Mouse (Mus musculus): Measurements from ENCODE around the gene Uimc1.
"Not testable (repeated sequence)": the region's sequence is repeated elsewhere in the genome, so short reads cannot be mapped to it uniquely, and the experiment has no call there.

Uimc1 gene
- long read RNA-seq, experiment 1, partial matches to known transcripts = 1 of 7 reads
- long read RNA-seq, experiment 1, other reads (novel, unspliced or antisense) = 1 of 7 reads
- long read RNA-seq, experiment 2, partial matches to known transcripts = 2 of 6 reads
- long read RNA-seq, experiment 2, other reads (novel, unspliced or antisense) = 0 of 6 reads

DNA sequence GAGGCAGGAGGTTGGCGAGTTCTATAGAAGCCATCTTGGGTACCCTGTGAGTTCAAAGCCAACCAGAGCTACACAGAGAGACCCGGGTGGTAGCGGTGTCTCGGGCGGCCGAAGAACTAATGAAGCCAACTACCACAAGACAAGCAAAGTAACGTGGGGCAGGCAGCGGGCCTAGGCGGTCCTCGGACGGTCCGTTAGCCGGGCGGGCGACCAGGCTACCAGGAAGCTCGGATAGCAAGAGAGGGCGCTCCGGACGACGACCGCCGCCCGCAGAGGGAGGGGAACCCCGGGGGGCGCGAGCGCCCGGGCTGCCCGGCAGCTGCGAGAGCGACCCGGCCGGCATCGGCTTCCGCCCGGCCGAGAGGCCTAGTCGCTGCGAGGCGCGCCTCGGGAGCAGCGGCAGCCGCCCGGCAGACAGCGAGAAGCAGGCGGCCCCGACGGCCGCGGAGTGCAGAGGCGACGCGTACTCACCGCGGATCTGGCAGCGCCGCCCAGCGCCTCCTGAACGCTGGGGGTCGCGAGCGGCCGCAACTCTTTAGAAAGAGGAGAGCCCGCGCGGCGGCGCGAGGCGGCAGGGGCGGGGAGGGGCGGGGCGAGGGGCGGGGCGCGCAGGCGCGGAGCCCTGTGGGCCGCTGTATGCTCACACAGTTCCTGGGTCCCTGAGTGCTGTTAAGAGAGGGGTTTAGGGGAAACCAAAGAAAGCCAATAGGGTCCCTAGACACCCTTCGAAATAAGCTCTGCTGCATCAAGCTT, at the start of gene Uimc1:
Gene Uimc1, minus strand, starts transcription at position 575 of the 753 bp plus-strand sequence.
- intact Hi-C loops (cut with DNase I) = no loop called here

DNA sequence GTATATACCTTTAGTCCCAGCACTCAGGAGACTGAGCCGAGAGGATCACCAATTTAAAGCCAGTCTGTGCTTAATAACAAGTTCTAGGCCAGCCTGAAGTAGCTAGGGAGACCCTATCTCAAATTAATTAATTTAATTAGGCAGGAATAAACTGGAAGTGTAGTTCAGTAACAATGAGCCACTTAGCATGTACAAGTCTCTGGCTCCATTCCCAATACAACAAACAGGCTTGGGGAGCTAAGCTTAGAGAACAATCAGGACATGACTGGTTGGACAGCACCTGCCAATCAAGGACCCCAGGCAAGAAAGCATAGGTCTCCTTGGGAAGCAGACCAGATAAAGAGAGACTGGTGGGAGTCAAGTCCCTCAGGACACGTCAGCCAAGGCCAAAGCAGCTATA, 40.2 kb upstream of the Uimc1 start:
- intact Hi-C loops (cut with DNase I) = no loop called here

DNA sequence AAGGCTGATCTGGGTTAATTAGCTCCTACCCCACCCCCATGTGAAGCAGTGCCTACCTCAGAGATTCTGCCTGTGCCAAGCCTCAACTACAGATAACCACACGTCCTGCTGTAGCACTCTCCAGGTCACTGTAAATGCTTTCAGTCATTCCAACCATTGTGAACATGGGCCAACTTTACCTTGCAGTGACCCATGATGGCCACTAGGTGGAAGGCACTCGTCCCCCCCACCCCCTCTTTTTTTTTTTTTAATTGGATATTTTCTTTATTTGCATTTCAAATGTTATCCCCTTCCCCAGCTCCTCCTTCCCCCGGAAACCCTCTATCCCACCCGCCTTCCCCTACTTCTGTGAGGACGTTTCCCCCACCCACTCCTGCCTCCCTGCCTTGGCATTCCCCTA, 35.3 kb upstream of the Uimc1 start:
- intact Hi-C loops (cut with DNase I) = loop anchor here (5.0 kb wide), 1 partner anchor 42 kb away; no protein-coding TSS in a partner anchor

DNA sequence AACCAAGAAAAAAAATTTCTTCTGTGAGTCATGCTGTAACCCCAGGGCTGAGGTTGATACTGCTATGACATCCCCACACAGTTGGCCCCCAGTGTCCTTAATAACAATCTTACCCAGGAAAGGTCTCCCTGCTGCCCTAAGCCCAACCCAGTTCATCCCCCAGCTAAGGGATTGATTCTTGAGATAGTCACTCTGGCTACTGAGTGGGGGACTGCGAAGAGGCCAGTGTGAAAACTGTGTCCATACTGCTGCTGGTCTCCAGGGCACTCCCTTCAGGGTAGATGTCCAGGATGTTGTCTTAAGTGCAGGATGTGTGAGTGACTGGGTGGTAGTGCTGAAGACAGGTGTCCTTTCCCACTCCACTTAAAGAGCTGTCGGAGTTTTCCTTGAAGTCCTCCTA, 33.3 kb upstream of the Uimc1 start, which contains the start of gene Gm17617:
Gene Gm17617, minus strand, starts transcription at position 101 of the 400 bp plus-strand sequence.
- intact Hi-C loops (cut with DNase I) = no loop called here

DNA sequence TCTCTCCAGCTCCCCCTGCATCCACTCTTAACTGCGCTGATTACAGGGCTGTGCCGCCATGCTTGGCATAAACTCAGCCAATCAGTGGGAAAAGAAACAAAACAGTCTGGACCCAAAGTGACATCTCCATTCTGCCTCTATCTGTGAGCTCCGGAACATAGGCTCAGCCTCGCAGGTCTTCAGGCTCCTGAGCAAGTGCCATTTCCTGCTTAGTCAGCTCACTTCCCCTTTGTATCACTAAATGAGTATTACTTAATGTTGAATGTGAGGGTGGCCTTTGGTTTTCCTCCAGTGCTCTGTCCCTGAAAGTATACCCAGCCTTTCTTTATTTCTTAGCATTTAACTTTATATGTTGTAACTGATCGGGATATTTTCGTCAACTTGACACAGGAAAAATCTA, 24.8 kb upstream of the Uimc1 start:
- intact Hi-C loops (cut with DNase I) = no loop called here

DNA sequence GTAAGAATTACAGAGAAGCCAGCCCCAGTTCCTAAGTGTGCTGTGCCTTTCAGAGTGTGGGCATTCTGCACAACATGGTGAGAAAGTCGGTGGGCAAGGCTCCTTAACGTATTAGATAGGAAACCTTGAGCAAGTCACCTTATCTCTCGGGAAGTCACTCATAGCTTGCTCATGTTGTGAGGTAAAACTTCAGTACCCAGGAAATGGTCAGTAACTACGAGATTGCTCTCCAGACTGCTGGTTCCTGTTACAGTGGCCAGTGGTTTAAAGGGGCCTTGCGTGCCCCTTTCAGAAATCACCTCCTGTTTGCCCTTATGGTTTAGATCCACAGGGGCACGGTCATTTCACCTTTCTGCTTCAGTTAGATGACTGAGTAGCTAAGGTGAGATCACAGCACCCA, 14.3 kb upstream of the Uimc1 start:
- intact Hi-C loops (cut with DNase I) = no loop called here

DNA sequence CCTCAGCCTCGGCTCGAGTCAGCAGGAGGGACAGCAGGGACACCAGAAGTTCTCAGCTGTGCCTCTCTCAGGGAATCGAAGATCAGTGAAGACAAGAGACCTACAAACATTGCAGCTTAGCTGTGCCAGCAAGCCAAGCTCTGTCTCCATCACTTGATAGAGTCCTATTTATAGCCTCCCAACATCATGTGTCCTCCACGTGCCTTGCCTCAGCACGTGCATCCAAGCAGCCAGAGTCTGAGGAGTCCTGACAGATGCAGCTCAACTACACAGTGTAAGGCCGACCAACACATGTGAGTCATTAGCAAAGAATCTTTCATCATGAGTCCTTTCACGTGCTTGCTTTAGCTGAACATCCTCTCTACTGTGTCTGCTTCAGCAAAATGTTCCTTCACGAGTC, 7.6 kb upstream of the Uimc1 start:
- intact Hi-C loops (cut with DNase I) = loop anchor here (5.0 kb wide), 1 partner anchor 70 kb away; no protein-coding TSS in a partner anchor

DNA sequence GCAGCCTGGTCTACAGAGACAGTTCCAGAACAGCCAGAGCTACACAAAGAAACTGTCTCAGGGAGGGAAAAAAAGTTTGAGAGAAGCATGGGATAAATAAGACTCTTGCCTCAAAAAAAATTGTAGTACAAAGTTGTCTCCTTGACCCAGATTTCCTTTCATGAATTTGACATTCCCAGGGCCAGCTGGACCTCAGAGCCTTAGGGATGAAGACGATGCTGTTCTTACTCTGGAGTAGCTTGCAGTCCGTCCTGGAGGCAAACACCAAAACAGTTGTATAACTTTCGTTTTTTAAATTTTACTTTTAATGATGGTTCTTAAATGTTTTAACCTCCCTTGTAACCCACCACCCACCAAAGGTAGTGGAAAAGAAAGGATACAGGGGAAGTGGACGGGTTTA, 7.0 kb upstream of the Uimc1 start:
- intact Hi-C loops (cut with DNase I) = loop anchor here (5.0 kb wide), 1 partner anchor 70 kb away; no protein-coding TSS in a partner anchor

DNA sequence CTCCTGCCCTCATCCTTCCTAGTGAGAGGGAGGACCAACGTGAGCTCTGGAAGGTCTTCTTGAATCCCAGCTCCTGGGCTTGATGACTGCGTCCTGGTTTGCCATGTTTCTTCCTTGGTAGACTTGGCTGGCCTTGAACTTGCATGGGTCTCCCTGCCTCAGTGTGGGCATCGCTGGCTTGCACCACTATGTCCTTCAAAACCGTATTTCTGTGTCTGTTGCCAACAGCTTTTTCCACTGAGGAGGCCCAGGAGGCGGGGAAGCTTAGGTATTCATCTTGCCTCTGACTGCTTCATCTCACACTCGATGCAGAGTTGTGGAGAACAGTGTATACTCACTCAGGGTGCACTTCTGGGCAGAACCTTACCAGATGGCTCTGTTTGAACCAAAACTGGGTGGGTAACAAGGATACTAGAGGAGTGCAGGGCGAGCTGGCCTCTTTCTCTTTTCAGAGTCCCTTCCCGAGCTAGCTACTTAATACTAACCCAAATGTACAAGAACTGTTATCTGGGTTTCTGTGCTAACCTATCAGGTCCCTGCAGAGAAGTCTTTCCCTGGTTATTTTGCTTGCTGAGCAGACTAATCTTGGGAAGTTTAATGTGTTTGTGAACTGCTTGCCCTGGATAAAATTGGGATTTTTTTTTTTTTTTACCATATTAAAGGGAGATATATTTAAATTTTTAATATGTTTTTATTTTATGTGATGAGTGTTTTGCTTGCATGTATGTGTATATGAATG, 6.0 kb upstream of the Uimc1 start:
- intact Hi-C loops (cut with DNase I) = loop anchor here (5.0 kb wide), 1 partner anchor 71 kb away; no protein-coding TSS in a partner anchor

DNA sequence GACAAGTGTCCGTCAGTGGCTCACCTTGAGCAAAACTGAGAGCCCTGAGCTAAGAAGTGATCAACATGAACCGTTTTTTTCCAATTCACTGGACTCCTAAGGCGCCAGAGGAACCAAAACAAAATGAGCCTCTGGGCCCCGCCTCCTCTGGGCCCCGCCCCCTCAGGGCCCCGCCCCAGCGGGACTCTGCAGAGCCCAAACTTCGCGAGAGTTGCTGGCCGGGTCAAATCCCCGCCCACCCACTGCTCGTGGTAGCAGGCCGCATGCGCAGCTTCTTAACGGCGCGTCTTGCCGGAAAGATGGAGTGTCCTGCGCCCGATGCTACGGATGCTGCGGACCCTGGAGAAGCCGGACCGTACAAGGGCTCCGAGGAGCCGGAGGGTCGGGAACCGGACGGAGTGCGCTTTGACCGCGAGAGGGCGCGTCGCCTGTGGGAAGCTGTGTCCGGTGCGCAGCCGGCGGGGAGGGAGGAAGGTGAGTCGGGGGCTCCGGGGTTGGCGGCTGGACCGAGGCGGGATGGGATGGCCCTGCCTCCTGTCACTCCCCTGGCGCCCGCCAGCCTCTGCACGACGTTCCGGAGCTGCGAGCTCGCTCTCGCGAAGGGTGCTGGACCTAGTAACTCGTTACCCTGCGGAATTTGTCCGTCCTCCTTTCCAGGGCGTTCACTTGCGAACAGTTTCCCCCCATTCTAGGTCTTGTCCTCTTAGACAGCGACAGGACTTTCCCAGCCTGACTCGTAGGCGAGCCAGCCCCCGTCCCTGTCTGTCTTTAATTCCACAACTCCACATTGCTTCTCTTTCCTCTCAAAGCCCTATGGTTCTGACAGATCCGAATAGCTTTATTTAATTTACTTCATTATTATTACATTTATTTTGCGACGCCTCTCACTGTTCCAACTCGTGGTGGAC, 5.2 kb upstream of the Uimc1 start, which contains the start of gene Zfp346:
Gene Zfp346, plus strand, starts transcription at position 267 of the 908 bp plus-strand sequence.
- intact Hi-C loops (cut with DNase I) = loop anchor here (5.0 kb wide), 1 partner anchor 72 kb away; no protein-coding TSS in a partner anchor

DNA sequence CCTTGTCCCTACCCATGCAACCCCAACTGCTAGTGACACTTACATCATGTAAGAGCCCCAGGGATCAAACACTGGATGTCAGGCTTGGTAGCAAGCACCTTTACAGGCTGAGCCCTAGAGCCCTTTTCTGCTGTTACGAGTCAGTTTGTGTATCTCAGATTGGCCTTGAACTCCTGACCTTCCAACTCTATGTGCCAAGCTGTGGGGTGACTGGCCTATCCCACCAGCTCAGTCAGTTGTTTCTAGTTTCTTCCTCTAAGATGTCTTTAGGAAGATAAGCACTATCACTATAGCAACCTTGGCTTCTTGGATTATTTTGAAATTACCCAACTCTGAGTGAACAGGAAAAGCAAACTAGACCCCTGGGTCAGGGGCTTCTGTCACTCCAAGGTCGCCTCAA, 3.3 kb upstream of the Uimc1 start:
- intact Hi-C loops (cut with DNase I) = no loop called here

DNA sequence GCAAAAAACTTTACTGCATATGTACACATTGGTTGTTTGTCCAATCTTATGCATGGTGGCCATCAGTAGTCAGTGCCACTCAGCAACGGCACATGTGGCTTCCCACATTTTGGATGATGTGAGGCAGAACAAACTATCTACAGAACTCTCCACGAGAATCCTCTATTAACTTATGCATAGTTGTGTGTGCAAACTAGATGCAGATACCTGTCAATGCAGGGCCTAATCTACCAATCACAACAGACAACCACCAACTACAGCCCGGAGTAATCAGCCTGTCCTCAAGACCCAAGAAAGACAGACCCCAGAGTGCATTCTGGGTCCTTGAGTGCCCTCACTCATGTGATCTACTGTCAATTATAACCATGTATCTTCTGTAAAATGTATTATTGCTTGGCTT, 2.3 kb upstream of the Uimc1 start:
- intact Hi-C loops (cut with DNase I) = no loop called here

DNA sequence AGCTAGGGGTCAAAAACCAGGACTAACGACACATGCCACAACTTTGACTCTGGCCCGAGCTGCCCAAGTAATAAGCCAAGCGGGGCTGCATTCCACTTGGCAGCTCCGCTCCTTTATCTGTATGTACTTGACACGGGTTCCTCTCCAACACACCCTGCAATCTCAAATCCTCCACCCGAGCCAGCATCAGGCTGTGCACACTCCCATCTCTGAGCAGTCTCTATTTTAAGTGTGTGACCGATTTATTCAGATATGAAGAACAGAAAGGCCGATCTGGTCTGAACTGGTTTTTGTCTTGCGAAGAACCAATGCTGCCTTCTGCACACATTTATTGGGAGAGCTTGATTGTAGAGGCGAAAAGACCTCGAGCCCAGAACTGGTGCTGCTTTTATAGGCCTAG, 1.5 kb upstream of the Uimc1 start:
- intact Hi-C loops (cut with DNase I) = no loop called here

DNA sequence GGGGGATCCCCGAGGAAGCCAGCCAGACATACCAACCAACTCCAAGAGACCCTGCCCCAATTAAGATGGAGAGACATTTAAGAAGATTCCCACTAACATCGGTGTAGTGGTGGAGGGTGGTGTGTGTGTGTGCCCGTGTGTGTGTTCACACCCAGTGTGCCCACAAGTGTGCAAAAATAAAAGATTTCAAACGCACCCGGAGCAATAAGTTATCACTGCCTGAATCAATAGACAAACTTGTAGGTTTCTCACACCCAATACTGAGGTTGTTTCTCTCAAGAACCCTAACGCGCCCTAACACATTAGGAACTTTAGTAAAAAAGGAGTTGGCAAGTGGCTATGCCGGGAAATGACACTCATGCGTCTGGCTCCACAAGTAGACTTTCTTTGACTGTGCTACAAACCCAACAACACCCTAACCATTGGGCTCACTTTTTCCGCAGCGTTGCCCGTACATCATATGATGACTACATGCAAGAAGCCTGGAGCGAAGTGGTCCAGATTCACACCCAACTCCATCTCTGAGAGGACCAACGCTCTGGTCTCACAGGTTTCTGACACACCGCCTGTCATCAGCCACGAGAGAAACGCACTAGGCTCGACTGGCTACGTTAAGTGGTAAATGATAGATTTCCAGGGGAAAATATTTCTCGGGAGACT, 904 bp downstream of the Uimc1 start:
- intact Hi-C loops (cut with DNase I) = no loop called here

DNA sequence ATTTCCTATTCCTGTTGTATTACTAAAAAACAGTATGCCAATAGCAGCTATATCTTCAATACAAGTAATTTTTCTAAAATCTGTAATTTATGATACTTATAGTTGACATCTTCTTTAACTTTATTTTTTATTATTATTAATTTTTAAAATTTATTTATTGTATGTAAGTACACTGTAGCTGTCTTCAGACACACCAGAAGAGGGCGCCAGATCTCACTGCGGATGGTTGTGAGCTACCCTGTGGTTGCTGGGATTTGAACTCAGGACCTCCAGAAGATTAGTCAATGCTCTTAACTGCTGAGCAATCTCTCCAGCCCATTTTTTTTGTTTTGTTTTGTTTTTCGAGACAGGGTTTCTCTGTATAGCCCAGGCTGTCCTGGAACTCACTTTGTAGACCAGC, 2.3 kb downstream of the Uimc1 start:
- intact Hi-C loops (cut with DNase I) = not testable (repeated sequence)

DNA sequence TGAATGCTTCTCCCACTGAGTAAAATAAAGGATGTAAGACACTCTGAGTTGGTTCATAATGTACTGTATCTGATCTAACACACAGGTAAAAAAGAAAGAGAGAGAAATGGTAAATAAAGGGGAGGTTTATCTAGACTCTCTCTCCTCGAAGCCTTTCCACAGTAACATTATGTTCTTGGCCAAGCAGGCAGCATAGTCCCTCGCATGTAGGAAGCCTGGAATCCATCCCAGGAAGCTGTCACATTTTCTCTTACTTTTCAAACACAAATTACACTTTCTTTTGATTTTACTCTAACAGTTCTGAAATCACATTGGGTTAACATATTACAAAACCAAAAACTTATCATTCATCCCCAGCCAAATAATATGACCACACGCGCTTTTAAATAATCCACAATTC, 7.5 kb downstream of the Uimc1 start:
- intact Hi-C loops (cut with DNase I) = no loop called here

DNA sequence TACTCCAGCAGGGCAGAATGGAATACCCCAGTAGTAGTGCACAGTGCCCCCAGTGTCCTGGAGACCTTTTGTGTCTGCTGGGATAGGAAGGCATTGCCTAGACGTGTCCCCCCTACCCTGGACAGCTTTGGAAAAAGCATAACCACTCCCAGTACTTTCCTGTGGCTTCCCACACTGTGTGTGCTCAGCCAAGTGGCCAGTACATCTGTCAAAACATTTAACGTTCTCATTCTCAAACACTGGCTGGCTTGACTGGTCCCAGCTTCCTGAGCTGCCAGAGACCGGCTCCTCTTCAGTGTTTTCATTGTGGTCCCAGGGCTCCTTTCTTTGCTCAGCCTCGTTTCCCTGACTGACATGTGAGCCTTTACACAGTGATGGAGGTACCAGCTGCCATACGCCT, 24.5 kb downstream of the Uimc1 start:
- intact Hi-C loops (cut with DNase I) = no loop called here

DNA sequence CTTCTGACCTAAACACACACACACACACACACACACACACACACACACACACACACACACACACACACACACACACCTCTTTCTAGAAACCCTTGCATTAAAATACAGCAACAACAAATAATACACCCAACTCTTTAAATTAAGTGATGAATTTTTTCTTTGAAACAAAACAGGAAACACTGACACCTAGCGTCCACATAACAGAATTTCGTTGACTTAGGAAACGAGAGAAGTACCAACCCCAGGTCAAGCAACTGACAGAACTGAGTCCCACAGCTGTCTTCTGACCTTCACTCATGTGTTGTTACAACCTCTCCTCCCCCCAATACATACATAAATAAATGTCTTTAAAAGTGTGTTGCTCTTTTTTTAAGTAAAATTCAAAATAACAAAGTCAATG, 28.8 kb downstream of the Uimc1 start:
- intact Hi-C loops (cut with DNase I) = loop anchor here (1.0 kb wide), 1 partner anchor 272 kb away; no protein-coding TSS in a partner anchor

DNA sequence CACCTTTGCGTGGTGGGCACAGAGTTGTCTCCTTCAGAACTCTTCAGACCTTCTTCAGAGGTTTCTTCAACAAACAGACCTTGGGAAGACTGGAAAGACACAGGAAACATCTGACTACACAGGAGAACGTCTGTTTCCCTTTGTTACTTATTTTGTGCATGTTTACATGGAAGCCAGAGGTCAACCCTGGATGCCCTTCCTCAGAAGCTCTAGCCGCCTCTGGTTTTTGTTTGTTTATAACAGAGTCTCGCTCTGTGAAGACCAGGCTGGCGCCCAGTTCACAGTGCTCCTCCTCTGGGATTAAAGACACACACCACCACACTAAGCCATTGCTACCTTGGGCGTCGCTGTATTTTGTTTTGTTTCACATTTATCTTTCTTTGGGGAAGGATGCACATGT, 30.4 kb downstream of the Uimc1 start:
- intact Hi-C loops (cut with DNase I) = no loop called here

DNA sequence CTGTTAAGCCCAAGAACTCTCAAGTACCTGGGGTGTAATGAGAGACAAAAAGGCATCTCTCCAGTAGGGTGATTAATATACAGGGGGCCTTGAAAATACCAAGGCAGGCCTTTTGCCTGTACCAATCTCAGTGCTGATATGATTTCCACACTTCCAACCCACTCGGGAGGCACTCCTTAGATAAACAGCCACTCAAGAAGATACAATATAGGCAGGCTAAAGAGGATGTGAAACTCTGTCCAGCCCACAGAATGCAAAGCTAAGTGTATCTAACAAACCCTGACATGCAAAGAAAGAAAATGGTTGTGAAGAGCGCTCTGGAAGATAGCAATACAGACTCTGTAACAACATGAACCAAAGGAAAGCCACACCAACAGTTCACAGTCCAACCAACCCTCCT, 36.8 kb downstream of the Uimc1 start:
- intact Hi-C loops (cut with DNase I) = no loop called here

Data from adrenal gland (tissue).